Mouse (Mus musculus) embryonic facial prominence, embryonic 11.5 days (tissue): ENCODE data around the gene Gm7697. TPM values are rescaled to one million over a fixed set of nuclear protein-coding genes. Genes with fewer than 3 reads are reported as not detected.
"Not testable (repeated sequence)": the region's sequence is repeated elsewhere in the genome, so short reads cannot be mapped to it uniquely, and the experiment has no call there.

ENCODE experiments used
- ATAC-seq: fragments of 200-750 bp; cut with Nextera tagmentation; replicated peaks from 2 replicates; pipeline ENCODE4 v1.8.0; 2017; ENCODE audit warnings: low read depth; ENCODE audit not compliant: insufficient number of reproducible peaks, low FRiP score, low TSS enrichment
- DNase-seq: peaks from one replicate; pipeline ENCODE4 v3.0.0-alpha.2; 2015; ENCODE audit warnings: low spot score
- H3K27ac ChIP-seq: fragments of 300-500 bp; sonication (generic); replicated peaks from 2 replicates; pipeline ENCODE4 v1.5.1; 2014; ENCODE audit warnings: mild to moderate bottlenecking, low read depth, low read length, control low read depth
- H3K27me3 ChIP-seq: fragments of 300-500 bp; sonication (generic); 2 replicates; pipeline ENCODE4 v1.6.1; 2014; ENCODE audit warnings: mild to moderate bottlenecking, low read length, moderate library complexity, mixed read lengths; ENCODE audit not compliant: control insufficient read depth, insufficient read depth
- H3K36me3 ChIP-seq: fragments of 300-500 bp; sonication (generic); replicated peaks from 2 replicates; pipeline ENCODE4 v1.6.1; 2014; ENCODE audit warnings: low read depth, mild to moderate bottlenecking, low read length, moderate library complexity, mixed read lengths; ENCODE audit not compliant: control insufficient read depth, insufficient read depth
- H3K4me1 ChIP-seq: fragments of 300-500 bp; sonication (generic); 2 replicates; pipeline ENCODE4 v1.6.1; 2014; ENCODE audit warnings: low read length, mixed read lengths; ENCODE audit not compliant: control insufficient read depth, insufficient read depth
- H3K4me2 ChIP-seq: fragments of 300-500 bp; sonication (generic); 2 replicates; pipeline ENCODE4 v1.6.1; 2014; ENCODE audit warnings: low read depth, mild to moderate bottlenecking, control low read depth, low read length, moderate library complexity
- H3K4me3 ChIP-seq: fragments of 300-500 bp; sonication (generic); 2 replicates; pipeline ENCODE4 v1.5.1; 2014; ENCODE audit warnings: low read depth, low read length, control low read depth
- H3K9ac ChIP-seq: fragments of 300-500 bp; sonication (generic); replicated peaks from 2 replicates; pipeline ENCODE4 v1.6.1; 2014; ENCODE audit warnings: mild to moderate bottlenecking, control low read depth, low read length
- H3K9me3 ChIP-seq: fragments of 300-500 bp; sonication (generic); replicated peaks from 2 replicates; pipeline ENCODE4 v1.6.1; 2016; ENCODE audit warnings: mild to moderate bottlenecking, low read length, inconsistent platforms, mixed read lengths; ENCODE audit not compliant: control insufficient read depth
- WGBS: fragments of 180-500 bp; shearing (Covaris S2); extraction: QIAGEN DNeasy Blood & Tissue Kit; methylation state at CpG from one replicate; pipeline ENCODE4 v1.1.7; 2014; 5-methylcytosine and 5-hydroxymethylcytosine counted together
- polyA plus RNA-seq: library from polyadenylated mRNA; unstranded; fragments of >200 nt; fragmentation: Nextera tagmentation; extraction: Ambion mirVana; gene quantifications from 2 replicates; pipeline ENCODE4 v1.2.1, GENCODE M21; 2014

Gm7697 gene
- polyA plus RNA-seq, 1 experiment from 2014 or later, result not detected

GRCm38 (mm10) chr8:69540764-69541163 is 18.0 kb upstream of the Gm7697 start:
- H3K9ac ChIP-seq, H3K27ac ChIP-seq, H3K4me3 ChIP-seq, ATAC-seq, H3K4me1 ChIP-seq, DNase-seq, H3K27me3 ChIP-seq, H3K9me3 ChIP-seq, H3K36me3 ChIP-seq, H3K4me2 ChIP-seq: not testable (repeated sequence)
- 92% methylated on average over 6 of the region's 7 CpGs for WGBS

- H3K9ac ChIP-seq, H3K36me3 ChIP-seq, ATAC-seq, H3K27me3 ChIP-seq, H3K4me3 ChIP-seq, H3K4me1 ChIP-seq, DNase-seq, H3K27ac ChIP-seq, H3K4me2 ChIP-seq, H3K9me3 ChIP-seq: not testable (repeated sequence)
- 27% methylated on average over 1 of the region's 1 CpGs for WGBS
Observed at GRCm38 (mm10) chr8:69540331-69540730, 17.6 kb upstream of the Gm7697 start.

GRCm38 (mm10) chr8:69474946-69475345 is 47.8 kb downstream of the Gm7697 start:
- not testable (repeated sequence) for ATAC-seq, H3K4me3 ChIP-seq, H3K4me2 ChIP-seq, H3K4me1 ChIP-seq, H3K27me3 ChIP-seq, H3K27ac ChIP-seq, H3K36me3 ChIP-seq, H3K9me3 ChIP-seq, H3K9ac ChIP-seq, DNase-seq
- 79% methylated on average over 2 of the region's 3 CpGs for WGBS

- H3K4me1 ChIP-seq, H3K36me3 ChIP-seq, H3K4me2 ChIP-seq, H3K9ac ChIP-seq, ATAC-seq, H3K4me3 ChIP-seq, H3K27ac ChIP-seq, DNase-seq, H3K9me3 ChIP-seq, H3K27me3 ChIP-seq: not testable (repeated sequence)
- WGBS, result 82% methylated on average over 1 of the region's 3 CpGs
Observed at GRCm38 (mm10) chr8:69453465-69453864, 69.3 kb downstream of the Gm7697 start, which contains the start of gene Gm9495. Gm9495 (minus strand) TSS chr8:69453565.

Other genes starting within 250 kb of the Gm7697 start
- gene Gm9495, start 69.4 kb downstream of the Gm7697 start, polyA plus RNA-seq, result not detected in 2 replicates
- gene Zfp868, start 102.6 kb upstream of the Gm7697 start, polyA plus RNA-seq, result 35.0 and 36.9 TPM in 2 replicates
- gene Zfp964, start 131.5 kb upstream of the Gm7697 start, polyA plus RNA-seq, result 2.0 and 2.2 TPM in 2 replicates
- gene Zfp869, start 187.7 kb upstream of the Gm7697 start, polyA plus RNA-seq, result 35.5 and 38.7 TPM in 2 replicates
- gene Zfp963, start 227.0 kb upstream of the Gm7697 start, polyA plus RNA-seq, result 7.6 and 7.8 TPM in 2 replicates